Mouse (Mus musculus): Measurements from ENCODE around the gene Rasal2. TPM values are rescaled to one million over a fixed set of nuclear protein-coding genes. Genes with fewer than 3 reads are reported as not detected.

The Rasal2 gene
- polyA plus RNA-seq, 1 experiment from 2014 or later: 16.0 TPM

- Histone ChIP-seq H3K4me1 (replicated peaks) (no peaks in the 10 kb centered on the region), H3K9me3 (replicated peaks) (no peaks in the 10 kb centered on the region), H3K9ac (no peak overlapping the region), H3K27ac (no peak overlapping the region), H3K4me2 (no peak overlapping the region), H3K27me3 (no peaks in the 10 kb centered on the region), H3K36me3 (no peaks in the 10 kb centered on the region), H3K4me3 (no peak overlapping the region)
- 63% methylated on average over 3 of the region's 3 CpGs for WGBS
- no peak for ATAC-seq (replicated peaks; ENCODE audit: insufficient number of reproducible peaks, insufficient read depth, low FRiP score, low read depth)
Measured at GRCm38 (mm10) chr1:157090835-157091234, 321.6 kb downstream of the Rasal2 start.

GRCm38 (mm10) chr1:157086097-157086994 lies 326.0 kb downstream of the Rasal2 start:
- Histone ChIP-seq H3K4me3 (peak overlapping the region; percentile 49), H3K36me3 (no peaks in the 10 kb centered on the region), H3K4me2 (peak overlapping the region; percentile 64), H3K9ac (peak overlapping the region; percentile 40), H3K9me3 (replicated peaks) (no peaks in the 10 kb centered on the region), H3K27me3 (no peaks in the 10 kb centered on the region), H3K4me1 (replicated peaks) (peaks cover 3% of the 10 kb centered on the region), H3K27ac (peak overlapping the region; percentile 38; the same call in 1 of the 2 replicates)
- 0 out of 2 replicates have a peak, but pooled peaks have one; percentile 7 for ATAC-seq (replicated peaks; ENCODE audit: insufficient number of reproducible peaks, insufficient read depth, low FRiP score, low read depth)
- 9% methylated on average over 25 of the region's 25 CpGs for WGBS

Other genes starting within 250 kb of the Rasal2 start
- 27.1 and 30.5 TPM in 2 replicates for gene Cryzl2, start 46.0 kb upstream of the Rasal2 start, polyA plus RNA-seq (2015; fragmentation: Nextera tagmentation; extraction: Ambion mirVana)
- gene Sec16b, start 94.1 kb upstream of the Rasal2 start, polyA plus RNA-seq (2015; fragmentation: Nextera tagmentation; extraction: Ambion mirVana): 1.0 and 1.4 TPM in 2 replicates

Data from heart, embryonic 15.5 days (tissue).